Mouse (Mus musculus): Measurements from ENCODE around the gene Tspan5. TPM values are rescaled to one million over a fixed set of nuclear protein-coding genes. Genes with fewer than 3 reads are reported as not detected.

The Tspan5 gene
- polyA plus RNA-seq, 1 experiment from 2014 or later = 20.9 TPM

DNA sequence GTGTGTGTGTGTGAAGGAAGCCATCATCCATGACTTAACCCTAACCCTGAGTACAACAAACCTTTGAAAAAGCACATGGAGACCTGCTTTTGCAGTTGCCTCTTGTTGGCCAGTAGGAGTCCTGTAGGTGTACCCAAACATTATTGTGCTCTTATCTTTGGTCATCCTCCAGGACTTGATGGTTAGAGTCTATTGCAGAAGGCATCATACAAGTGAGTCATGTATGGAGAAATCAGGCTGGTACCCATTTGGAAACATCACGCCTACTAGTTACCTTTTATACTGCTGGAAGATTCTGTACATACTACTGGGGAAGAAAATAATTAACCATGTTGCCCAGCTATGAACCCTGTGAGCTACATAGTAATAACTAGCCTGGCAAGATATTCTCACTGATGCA lies 103.8 kb downstream of the Tspan5 start:
- Histone ChIP-seq H3K27me3 (replicated peaks; ENCODE audit: control insufficient read depth, insufficient read depth, low read length) (no peaks in the 10 kb centered on the region), H3K9ac (ENCODE audit: low read length) (no peak overlapping the region), H3K4me2 (ENCODE audit: low read length) (no peak overlapping the region), H3K27ac (ENCODE audit: low read depth) (no peak overlapping the region), H3K4me1 (replicated peaks; ENCODE audit: control insufficient read depth, insufficient read depth, low read length) (0 out of 2 replicates have a peak, but pooled peaks cover 4% of the 10 kb centered on the region), H3K9me3 (ENCODE audit: control insufficient read depth, low read length) (no peaks in the 10 kb centered on the region), H3K36me3 (ENCODE audit: control insufficient read depth, insufficient read depth, low read length) (no peaks in the 10 kb centered on the region), H3K4me3 (ENCODE audit: low read depth, low read length) (no peak overlapping the region)
- DNase-seq (ENCODE audit: low spot score) = no peak
- WGBS = 94% methylated on average over 1 of the region's 1 CpGs
- ATAC-seq (replicated peaks; ENCODE audit: low FRiP score, low TSS enrichment, low read depth) = no peak

DNA sequence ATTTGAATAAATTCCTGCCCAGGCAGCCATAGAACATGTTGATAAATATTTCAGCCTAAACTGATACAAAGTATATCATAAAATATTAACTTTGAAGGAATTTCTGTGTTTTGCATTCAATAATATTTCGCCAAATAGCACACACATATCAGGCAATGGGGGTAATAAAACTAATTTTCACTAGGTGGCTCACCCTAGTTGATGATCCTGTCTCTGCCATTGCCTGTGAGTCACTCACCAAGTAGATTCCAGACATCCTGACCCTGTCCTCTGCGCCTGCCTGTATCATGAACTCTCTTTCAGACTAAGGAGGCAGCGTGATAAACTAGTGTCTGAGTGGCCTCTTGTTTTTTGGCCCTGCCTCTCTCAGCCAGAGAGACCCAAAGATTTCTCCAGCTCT lies 105.8 kb downstream of the Tspan5 start:
- peaks cover 13% of the 10 kb centered on the region for H3K4me1 ChIP-seq (replicated peaks; ENCODE audit: control insufficient read depth, insufficient read depth, low read length)
- H3K27ac ChIP-seq (ENCODE audit: low read depth) = no peak overlapping the region
- DNase-seq (ENCODE audit: low spot score) (no peak), ATAC-seq (replicated peaks; ENCODE audit: low FRiP score, low TSS enrichment, low read depth) (no peak)
- no peaks in the 10 kb centered on the region for H3K27me3 ChIP-seq (replicated peaks; ENCODE audit: control insufficient read depth, insufficient read depth, low read length)
- H3K9me3 ChIP-seq (ENCODE audit: control insufficient read depth, low read length) = no peaks in the 10 kb centered on the region
- no peaks in the 10 kb centered on the region for H3K36me3 ChIP-seq (ENCODE audit: control insufficient read depth, insufficient read depth, low read length)
- no peak overlapping the region for H3K4me2 ChIP-seq (ENCODE audit: low read length)
- no peak overlapping the region for H3K9ac ChIP-seq (ENCODE audit: low read length)
- whole genome bisulfite sequencing = 88% methylated on average over 3 of the region's 3 CpGs
- no peak overlapping the region for H3K4me3 ChIP-seq (ENCODE audit: low read depth, low read length)

DNA sequence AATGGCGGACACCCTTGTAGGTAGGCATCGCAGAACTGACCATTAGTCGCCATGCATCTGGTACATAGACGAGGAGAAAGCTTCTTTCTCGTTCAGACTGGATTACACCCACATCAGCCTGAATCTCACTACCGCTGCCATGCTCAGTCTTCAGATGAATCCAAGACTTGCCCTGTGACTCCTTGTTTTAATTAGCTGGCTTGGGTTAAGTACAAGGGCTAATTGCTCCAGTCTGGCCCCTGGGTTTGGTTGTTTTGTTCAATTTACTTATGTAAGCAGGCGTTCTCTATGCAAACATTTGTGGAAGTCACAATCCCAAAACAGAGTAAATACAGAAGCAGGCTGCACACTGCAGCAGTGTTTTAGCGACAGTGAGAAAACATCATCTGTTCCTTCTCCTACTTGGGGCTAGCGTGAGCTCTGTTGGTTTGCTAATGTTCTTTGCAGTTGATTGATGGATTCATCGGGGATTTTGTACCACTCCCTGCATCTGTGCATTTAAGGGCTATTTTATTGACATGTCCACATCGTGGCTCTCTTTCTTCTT lies 107.8 kb downstream of the Tspan5 start:
- no peaks in the 10 kb centered on the region for H3K36me3 ChIP-seq (ENCODE audit: control insufficient read depth, insufficient read depth, low read length)
- no peak overlapping the region for H3K27ac ChIP-seq (ENCODE audit: low read depth)
- H3K4me2 ChIP-seq (ENCODE audit: low read length) = no peak overlapping the region
- 60% methylated on average over 11 of the region's 11 CpGs for WGBS
- H3K4me1 ChIP-seq (replicated peaks; ENCODE audit: control insufficient read depth, insufficient read depth, low read length) = peaks cover 19% of the 10 kb centered on the region
- no peak for ATAC-seq (replicated peaks; ENCODE audit: low FRiP score, low TSS enrichment, low read depth)
- no peak overlapping the region for H3K9ac ChIP-seq (ENCODE audit: low read length)
- no peaks in the 10 kb centered on the region for H3K27me3 ChIP-seq (replicated peaks; ENCODE audit: control insufficient read depth, insufficient read depth, low read length)
- no peak for DNase-seq (ENCODE audit: low spot score)
- H3K9me3 ChIP-seq (ENCODE audit: control insufficient read depth, low read length) = no peaks in the 10 kb centered on the region
- no peak overlapping the region for H3K4me3 ChIP-seq (ENCODE audit: low read depth, low read length)

DNA sequence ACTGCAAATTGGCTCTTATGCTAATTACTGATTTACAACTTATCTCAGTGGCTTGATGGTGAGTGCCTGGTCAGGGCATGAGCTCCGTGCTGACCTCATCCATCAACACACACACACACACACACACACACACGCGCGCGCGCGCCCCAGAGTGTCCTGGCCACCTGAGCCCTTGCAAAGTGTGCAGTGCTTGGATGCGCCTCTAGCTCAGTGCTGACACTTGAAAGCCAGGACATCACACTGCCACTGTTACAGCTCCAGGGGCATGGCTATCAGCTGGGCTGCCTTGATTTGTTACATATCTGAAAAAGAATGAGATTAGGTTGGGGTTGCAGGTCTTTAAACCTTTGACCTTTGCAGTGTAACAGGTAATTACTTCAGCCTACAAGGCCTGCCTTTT lies 109.9 kb downstream of the Tspan5 start:
- DNase-seq (ENCODE audit: low spot score) (no peak), ATAC-seq (replicated peaks; ENCODE audit: low FRiP score, low TSS enrichment, low read depth) (no peak; the same call in 1 of the 2 replicates)
- Histone ChIP-seq H3K36me3 (ENCODE audit: control insufficient read depth, insufficient read depth, low read length) (no peaks in the 10 kb centered on the region), H3K27ac (ENCODE audit: low read depth) (no peak overlapping the region), H3K9ac (ENCODE audit: low read length) (no peak overlapping the region), H3K9me3 (ENCODE audit: control insufficient read depth, low read length) (no peaks in the 10 kb centered on the region), H3K4me2 (ENCODE audit: low read length) (no peak overlapping the region), H3K4me3 (ENCODE audit: low read depth, low read length) (no peak overlapping the region), H3K27me3 (replicated peaks; ENCODE audit: control insufficient read depth, insufficient read depth, low read length) (no peaks in the 10 kb centered on the region), H3K4me1 (replicated peaks; ENCODE audit: control insufficient read depth, insufficient read depth, low read length) (peaks cover 24% of the 10 kb centered on the region)
- WGBS = 68% methylated on average over 8 of the region's 8 CpGs

DNA sequence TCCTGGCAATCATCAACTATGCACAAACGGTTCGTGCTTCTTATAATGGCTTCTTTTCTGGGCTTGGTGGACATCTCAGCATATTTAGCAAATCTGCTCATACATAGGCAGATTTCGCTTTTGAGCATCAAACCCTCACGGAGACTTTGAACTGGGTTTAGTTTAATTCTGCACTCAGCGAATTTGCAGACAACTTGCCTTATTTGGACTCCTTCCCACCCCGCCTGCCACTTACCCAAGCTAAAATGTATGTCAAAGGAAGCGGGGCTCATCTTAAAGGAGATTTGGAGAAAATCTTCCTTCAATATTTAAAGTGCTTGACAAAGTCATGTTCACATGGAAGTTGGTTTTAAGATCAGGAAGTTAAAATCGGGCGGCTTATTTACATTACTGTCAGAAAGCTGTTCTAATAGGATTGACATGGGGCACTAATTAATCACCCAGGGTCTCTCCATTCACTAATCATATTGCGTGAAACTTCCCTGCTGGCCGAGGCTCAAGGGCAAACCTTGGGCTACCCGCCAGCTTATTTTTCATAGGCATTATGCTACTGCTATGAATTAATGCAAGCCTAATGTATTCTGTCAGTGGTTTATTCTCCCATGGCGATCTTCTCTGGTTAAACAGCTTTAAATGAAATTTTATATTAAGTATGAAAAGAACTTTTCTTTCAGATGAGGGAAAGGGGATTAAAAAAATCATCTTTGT lies 111.1 kb downstream of the Tspan5 start:
- Histone ChIP-seq H3K4me3 (ENCODE audit: low read depth, low read length) (no peak overlapping the region), H3K27ac (ENCODE audit: low read depth) (peak overlapping the region; percentile 47; the same call in 1 of the 2 replicates), H3K9ac (ENCODE audit: low read length) (no peak overlapping the region), H3K4me1 (replicated peaks; ENCODE audit: control insufficient read depth, insufficient read depth, low read length) (peaks cover 36% of the 10 kb centered on the region), H3K4me2 (ENCODE audit: low read length) (peak overlapping the region; percentile 24), H3K9me3 (ENCODE audit: control insufficient read depth, low read length) (no peaks in the 10 kb centered on the region), H3K36me3 (ENCODE audit: control insufficient read depth, insufficient read depth, low read length) (no peaks in the 10 kb centered on the region), H3K27me3 (replicated peaks; ENCODE audit: control insufficient read depth, insufficient read depth, low read length) (no peaks in the 10 kb centered on the region)
- DNase-seq (ENCODE audit: low spot score) = no peak
- 39% methylated on average over 13 of the region's 13 CpGs for WGBS
- ATAC-seq (replicated peaks; ENCODE audit: low FRiP score, low TSS enrichment, low read depth) = no peak

DNA sequence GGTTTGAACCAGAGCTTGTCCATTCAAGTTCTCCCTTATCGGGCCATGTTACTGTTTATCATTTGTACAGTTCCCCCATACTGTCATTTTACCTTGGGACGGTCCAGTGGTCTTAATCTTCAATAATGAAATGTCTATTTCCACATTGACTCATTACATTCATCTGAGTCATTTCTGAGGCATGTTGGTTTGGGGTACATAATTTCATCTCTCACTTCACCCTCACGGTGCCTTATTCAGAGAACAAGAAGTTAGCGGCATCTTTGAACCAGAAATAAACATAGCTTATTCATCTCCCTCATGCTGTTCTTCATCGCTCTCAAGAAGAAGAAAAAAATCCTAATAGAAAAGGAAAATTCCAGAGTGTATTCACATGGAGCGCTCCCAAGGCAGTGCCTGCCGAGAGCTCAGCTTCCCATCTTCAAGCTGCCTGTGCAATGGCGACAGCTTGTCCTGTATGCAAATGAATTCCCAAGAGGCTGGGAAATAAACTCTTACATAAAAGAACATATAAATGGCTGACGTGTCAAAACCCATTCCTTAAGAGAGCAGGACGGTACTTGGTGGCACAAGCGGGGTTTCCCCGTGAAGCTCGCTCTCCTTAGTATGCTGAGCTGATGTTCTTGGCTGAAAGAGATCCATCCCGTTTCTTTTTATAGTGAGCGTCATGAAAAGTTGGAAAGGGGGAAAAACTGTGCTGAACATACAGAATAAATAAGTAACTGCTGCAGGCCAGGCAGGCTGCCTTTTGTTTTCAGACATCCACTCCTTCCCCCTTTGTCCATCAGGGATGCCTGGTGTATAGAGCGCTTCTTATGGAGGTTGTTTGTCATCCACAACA lies 112.2 kb downstream of the Tspan5 start:
- Histone ChIP-seq H3K27me3 (replicated peaks; ENCODE audit: control insufficient read depth, insufficient read depth, low read length) (no peaks in the 10 kb centered on the region), H3K27ac (ENCODE audit: low read depth) (no peak overlapping the region), H3K4me3 (ENCODE audit: low read depth, low read length) (no peak overlapping the region), H3K9me3 (ENCODE audit: control insufficient read depth, low read length) (no peaks in the 10 kb centered on the region), H3K36me3 (ENCODE audit: control insufficient read depth, insufficient read depth, low read length) (no peaks in the 10 kb centered on the region), H3K9ac (ENCODE audit: low read length) (no peak overlapping the region), H3K4me1 (replicated peaks; ENCODE audit: control insufficient read depth, insufficient read depth, low read length) (peaks cover 47% of the 10 kb centered on the region), H3K4me2 (ENCODE audit: low read length) (no peak overlapping the region)
- DNase-seq (ENCODE audit: low spot score) (no peak), ATAC-seq (replicated peaks; ENCODE audit: low FRiP score, low TSS enrichment, low read depth) (no peak)
- 76% methylated on average over 16 of the region's 16 CpGs for WGBS

DNA sequence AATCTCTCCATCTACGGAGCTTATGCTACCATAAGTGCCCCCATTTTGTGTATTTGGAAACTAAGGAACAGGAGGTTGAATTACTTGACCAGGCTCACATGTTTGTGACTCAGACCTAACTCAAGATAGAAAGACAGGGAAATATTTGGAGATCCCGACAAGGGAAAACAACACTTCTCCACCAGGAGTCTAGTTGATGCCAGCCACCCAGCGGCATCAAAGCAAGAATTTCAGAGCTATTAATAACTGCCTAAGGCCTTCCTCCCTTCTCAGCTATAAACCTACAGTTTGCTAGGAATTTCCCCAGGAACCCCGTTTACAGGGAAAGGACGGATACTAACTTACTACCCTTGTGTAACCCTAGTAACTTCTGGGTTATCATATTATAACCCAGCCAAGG lies 113.4 kb downstream of the Tspan5 start:
- WGBS = 74% methylated on average over 5 of the region's 5 CpGs

DNA sequence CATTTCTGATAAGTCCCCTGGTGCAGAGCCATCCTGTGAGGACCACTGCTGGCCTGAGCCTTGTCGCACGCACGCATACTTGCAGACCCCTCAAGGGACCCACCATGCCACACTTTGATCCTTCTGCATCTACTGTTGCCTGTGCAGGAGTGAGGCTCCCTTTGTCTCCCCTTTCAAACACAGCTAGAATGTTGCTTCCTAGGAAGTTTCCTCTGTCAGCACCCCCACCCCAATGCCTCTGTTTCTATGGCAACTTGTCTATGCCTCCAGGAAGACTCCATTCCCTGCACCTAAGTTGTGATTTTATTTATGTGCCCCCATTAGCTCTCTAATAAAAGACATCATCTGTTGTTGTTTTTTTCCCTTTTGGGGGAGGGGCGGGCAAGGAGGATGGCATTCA lies 115.0 kb downstream of the Tspan5 start:
- ATAC-seq (replicated peaks; ENCODE audit: low FRiP score, low TSS enrichment, low read depth) = no peak
- H3K27ac ChIP-seq (ENCODE audit: low read depth) = peak overlapping the region; percentile 76
- DNase-seq (ENCODE audit: low spot score) = no peak
- H3K4me3 ChIP-seq (ENCODE audit: low read depth, low read length) = no peak overlapping the region
- WGBS = 73% methylated on average over 4 of the region's 4 CpGs
- no peak overlapping the region for H3K9ac ChIP-seq (ENCODE audit: low read length)
- H3K4me1 ChIP-seq (replicated peaks; ENCODE audit: control insufficient read depth, insufficient read depth, low read length) = peaks cover 42% of the 10 kb centered on the region
- H3K4me2 ChIP-seq (ENCODE audit: low read length) = no peak overlapping the region
- H3K27me3 ChIP-seq (replicated peaks; ENCODE audit: control insufficient read depth, insufficient read depth, low read length) = no peaks in the 10 kb centered on the region
- no peaks in the 10 kb centered on the region for H3K36me3 ChIP-seq (ENCODE audit: control insufficient read depth, insufficient read depth, low read length)
- H3K9me3 ChIP-seq (ENCODE audit: control insufficient read depth, low read length) = no peaks in the 10 kb centered on the region

More for the DNA sequence above, 113.4 kb downstream of the Tspan5 start:
- Histone ChIP-seq H3K27ac (ENCODE audit: low read depth) (no peak overlapping the region), H3K36me3 (ENCODE audit: control insufficient read depth, insufficient read depth, low read length) (no peaks in the 10 kb centered on the region), H3K9me3 (ENCODE audit: control insufficient read depth, low read length) (no peaks in the 10 kb centered on the region), H3K4me1 (replicated peaks; ENCODE audit: control insufficient read depth, insufficient read depth, low read length) (peaks cover 43% of the 10 kb centered on the region), H3K27me3 (replicated peaks; ENCODE audit: control insufficient read depth, insufficient read depth, low read length) (no peaks in the 10 kb centered on the region), H3K4me2 (ENCODE audit: low read length) (no peak overlapping the region), H3K4me3 (ENCODE audit: low read depth, low read length) (no peak overlapping the region), H3K9ac (ENCODE audit: low read length) (no peak overlapping the region)
- no peak for ATAC-seq (replicated peaks; ENCODE audit: low FRiP score, low TSS enrichment, low read depth)
- no peak for DNase-seq (ENCODE audit: low spot score)
